Mouse (Mus musculus) erythroblast, adult 5-6 weeks (primary cell): Measurements from ENCODE around the gene Anapc15-ps. TPM values are rescaled to one million over a fixed set of nuclear protein-coding genes. Genes with fewer than 3 reads are reported as not detected.
A peak's percentile ranks its signal among the peaks of the same experiment; 100 is the strongest.

Experiments used
- ATAC-seq: replicated peaks from 2 replicates; pipeline ENCODE4 v1.8.0; 2016; ENCODE audit warnings: moderate number of reproducible peaks, mild to moderate bottlenecking, moderate TSS enrichment, inconsistent platforms; ENCODE audit not compliant: poor library complexity, low FRiP score, severe bottlenecking
- total RNA-seq, 2 experiments: library from RNA; stranded (forward) in 1 of 2; stranded (reverse) in 1 of 2; fragments of 150-400 nt in 1 of 2; fragments of 200-764, 138-1000 nt in 1 of 2; gene quantifications; 2 replicates each; pipeline versions ENCODE4 v1.2.3 to v1.2.4; 2015 to 2017; ENCODE audit warnings: low replicate concordance in 2 of 2

Anapc15-ps gene
- total RNA-seq, 2 experiments from 2014 or later: not detected

DNA sequence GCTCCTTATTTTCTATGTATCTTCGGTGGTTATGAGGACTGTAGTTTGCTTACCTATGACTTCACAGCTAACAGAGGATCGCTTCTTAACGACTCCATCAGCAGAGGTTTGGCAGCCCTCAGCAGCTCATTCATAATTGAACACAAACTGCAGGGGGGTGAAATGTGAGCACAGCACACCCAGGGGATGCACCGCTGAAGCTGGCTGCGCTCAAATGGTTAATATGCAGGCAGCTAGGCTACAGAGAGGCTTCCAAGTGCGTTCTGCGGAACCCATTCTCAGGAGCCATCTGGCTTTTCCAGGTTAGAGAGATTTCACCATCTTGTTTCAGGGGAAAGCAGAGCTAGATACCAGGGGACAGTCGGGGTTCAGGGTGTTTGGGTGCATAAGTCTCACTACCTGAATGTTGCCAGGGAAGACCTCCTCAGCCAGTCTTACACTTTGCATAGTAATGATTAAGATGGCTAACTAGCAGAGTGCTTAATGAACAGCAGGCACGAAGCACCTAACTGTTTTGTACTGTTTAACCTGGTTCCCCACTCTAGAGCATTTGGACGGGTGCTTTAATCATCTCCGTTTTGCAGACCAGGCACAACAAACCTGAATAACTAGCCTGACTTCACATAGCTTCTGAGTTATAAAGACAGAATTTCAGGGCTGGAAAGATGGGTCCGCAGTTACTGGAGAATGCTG is 21.5 kb upstream of the Anapc15-ps start:
- no peak for ATAC-seq

DNA sequence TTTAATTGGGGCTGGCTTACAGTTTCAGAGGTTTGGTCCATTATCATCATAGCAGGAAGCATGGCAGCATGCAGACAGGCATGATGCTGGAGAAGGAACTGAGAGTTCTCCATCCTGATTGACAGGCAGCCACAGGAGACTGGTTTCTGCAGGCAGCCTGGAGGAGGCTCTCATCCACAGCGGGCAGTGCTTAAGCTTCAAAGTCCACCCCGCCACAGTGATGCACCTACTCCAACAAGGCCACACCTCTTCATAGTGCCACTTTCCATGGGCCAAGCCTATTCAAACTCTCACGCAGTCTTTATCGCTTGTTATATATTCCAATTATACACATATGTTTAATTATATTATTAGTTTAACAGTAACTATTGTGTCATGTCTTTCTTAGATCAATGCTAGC is 18.1 kb upstream of the Anapc15-ps start:
- no peak for ATAC-seq

DNA sequence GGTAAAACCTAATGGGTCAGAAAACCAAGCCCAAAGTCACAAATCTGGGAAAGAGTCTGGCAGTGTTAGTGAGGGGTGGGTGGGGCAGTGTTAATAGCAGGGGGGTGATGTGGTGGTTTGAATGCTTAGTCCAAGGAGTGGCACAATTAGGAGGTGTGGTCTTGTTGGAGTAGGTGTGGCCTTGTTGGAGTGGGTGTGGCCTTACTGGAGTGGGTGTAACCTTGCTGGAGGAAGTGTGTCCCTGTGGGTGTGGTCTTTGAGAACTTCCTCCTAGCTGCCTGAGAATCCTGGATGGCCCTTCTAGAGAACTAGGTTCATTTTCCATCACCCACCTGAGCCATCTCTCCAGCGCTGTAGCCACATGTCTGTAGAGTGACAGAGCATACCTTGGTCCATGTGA is 16.6 kb upstream of the Anapc15-ps start:
- no peak for ATAC-seq

DNA sequence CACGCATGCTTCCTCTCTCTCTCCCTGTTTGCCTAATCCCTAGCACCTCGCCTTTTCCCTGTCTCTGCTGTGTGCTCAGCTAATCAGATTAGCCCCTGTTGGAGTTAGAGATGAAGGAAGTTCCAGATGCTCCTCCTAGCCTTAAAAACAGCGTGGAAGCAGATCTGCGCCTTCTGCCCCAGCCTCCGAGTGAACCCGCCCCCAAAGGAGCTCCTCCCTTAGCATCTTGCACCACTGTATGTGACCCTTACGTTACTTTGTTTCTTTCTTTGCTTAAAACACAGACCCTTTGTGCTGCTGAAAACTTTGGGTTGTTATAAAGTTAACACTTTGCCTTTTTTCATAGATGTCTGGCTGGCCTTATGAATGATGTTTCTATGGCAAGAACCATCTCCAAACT is 15.8 kb upstream of the Anapc15-ps start:
- ATAC-seq: no peak

DNA sequence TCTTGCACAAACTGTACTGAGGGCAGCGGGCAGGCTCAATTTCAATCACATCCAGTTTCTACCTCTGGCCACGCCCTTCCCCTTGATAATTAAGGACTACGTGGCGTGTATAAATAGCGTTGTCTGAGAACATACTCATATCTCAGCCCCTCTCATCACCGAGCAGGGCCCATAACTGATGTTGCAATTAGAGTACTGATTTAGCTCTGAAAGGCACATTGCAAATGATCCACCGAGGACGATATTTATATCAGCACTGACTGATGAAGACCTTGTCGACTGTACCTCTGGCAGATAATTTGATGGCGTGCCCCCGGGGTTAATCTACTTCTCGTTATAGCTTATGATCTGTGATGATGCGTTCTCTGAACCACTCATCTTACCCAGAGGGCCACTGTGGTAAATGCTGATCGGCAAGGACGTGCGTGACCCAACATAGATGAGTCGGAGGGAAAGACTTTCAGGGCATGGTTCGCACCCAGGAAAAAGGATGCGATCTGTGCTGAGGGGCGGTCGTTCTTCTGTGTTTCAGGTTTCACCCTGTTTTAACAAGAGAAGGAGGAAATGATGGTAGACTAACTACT is 14.4 kb upstream of the Anapc15-ps start:
- ATAC-seq: no peak

DNA sequence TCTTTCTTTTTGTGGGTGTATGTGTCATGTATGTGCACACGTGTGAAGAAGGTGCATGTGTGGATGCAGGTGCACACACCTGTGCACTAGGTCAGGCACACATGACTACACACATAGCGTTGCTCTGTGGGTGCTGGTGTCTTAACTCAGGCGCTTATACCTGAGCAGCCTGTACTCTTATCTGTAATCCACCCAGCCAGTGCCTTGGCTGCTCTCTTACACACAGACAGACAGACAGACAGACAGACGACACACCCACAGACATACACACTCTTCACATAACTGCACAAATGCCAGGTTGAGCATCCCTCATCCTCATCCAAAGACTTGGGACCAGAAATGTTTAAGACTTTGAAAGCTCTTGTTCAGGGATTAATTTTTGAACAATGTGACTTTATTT is 12.8 kb upstream of the Anapc15-ps start:
- ATAC-seq: no peak

DNA sequence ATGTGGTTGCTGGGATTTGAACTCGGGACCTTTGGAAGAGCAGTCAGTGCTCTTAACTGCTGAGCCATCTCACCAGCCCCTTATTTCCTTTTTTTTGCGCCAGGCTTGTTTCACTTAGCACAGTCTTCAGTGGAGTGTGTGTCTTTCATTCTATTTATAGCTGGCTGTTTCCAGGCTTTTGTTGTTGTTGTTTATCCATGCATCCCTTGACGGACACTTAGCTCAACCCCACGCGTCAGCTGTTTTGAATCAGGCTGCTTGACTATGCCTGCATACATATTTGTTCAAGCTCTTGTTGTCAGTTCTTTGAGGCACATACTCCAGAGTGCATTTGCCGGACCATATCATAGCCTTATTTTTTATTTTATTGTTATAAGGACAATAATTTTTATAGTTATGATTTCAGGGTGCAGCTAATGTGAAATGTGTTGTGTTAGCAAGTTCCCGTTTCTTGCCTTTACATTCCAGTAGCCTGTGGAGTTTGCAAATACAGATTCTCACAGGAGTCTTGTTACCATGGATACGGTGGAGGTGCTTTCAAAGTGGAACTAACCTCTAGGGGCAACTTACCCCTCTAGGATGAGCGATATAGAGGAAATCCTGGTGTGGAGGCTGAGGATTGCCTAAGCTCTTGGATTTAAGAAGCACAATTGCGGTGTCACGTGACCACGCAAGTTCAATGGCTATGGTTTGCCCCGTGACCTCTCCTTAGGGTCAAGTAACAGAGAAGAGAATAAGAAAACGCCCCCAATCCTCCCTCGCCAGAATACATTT is 11.7 kb upstream of the Anapc15-ps start:
- no peak for ATAC-seq

DNA sequence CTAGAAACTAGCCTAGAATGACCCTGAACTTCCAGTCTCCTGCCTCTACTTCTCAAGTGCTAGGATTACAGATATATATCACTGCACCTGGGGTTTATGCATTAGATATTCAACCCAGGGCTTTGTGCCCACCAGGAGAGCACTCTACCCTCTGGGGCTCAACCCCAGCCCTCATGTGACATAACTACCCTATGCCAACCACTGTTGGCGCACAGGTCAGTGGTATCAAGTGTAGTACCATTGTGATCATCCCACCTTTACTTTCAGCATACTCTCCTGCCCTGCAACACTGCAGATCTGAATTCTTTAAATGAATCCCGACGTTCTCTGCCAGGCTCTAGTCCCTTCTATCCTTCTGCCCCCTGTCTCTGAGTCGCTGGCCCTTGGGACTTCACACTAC is 11.0 kb upstream of the Anapc15-ps start:
- no peak for ATAC-seq

DNA sequence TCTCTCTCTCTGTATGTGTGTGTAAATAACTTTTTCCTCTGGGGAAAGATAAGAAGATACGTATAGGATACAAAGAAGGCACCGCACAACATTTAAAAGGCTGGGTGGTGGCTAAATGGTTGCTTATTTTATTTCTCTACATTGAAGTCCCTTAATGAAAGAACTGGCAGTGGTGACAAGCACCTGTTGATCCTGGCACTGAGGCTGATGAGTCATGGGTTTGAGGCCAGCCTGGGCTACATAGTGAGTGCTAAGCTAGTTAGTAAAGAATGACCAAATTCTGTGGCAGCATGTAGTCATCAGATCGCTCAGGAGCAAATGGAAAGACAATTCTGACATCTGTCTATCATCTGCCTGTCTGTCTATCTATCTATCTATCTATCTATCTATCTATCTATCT is 10.5 kb upstream of the Anapc15-ps start:
- no peak for ATAC-seq

DNA sequence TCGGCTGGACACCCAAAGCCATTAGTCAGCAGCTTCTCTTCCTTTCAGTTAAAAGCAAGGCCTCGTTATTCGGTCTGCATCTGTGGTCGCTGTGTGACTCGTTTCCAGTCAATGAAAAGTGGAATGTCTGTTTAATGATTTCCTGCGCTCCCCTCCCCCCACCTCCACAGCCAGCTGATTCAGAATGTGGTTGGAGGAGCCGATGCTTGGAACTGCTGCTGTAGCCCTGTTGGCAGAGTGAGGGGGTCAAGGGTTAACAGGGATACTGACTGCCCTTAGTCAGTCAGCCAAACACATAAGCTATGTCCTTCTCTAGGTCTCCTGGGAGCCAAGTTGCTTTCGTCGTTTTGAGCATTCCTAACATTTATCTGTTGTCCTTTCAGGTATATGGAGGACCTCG is 9.7 kb upstream of the Anapc15-ps start:
- no peak for ATAC-seq

DNA sequence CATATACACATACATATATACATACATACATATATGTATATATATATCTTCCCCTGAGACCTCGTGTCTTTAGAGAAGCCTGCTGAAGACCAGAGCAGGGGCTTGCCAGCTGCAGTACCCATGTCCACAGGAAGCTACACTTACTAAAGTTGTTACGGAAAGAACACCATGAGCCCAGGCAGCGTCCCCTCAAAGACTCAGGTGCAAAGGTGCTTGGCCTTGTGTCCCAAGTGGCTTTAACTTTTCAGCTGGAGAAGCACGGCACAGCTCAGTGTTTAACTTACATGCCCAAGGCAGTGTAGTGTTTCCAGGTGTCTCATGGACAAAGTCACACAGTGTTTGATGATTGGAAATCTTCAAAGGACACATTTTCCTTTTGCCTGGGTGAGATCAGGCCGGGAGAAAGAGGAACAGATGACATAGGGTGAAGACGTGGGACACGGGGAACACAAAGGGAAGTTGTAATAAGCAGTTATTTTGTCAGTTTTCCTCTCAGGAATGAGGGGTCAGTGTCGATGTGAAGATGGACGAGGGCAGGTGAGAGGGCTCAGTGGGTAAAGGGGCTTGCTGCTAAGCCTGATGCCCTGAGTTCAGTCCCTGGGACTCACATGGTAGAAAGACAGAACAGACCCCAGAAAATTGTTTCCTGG is 9.0 kb upstream of the Anapc15-ps start:
- no peak for ATAC-seq

DNA sequence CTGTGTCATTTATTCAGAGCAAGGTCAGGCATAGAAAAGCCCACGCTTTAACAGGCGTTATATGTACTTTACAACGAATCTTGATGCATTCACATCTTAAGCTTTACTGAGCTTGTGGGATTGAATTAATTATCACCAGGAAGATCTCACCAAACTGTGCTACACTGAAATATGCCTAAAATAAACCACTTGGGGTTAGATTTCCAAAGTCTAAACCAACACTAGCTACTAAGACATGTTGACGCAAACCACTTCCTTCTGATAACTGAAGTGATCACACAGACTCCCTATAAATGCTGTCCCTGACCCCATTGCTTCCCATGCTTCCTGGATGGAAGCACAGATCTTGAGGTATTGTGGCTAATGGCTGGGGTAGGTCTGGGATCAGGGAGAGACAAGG is 8.2 kb upstream of the Anapc15-ps start:
- ATAC-seq: no peak

DNA sequence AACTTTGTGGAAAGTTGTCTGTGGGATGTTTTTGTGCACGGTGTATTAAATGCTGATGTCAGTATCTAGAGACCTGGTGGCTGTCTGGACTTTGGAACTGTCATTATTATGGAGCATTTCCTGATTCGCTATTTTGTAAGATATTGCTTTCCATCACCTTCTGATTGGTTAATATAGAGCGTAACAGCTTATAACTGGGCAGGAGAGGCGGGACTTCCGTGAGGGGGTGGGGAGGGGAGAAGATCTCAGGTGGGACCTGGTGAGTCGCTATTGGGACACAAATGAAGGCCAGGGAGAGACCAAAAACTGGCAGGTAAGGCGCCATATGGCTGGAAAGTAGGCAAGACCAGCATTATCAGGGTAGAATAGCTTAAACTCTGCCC is 7.8 kb upstream of the Anapc15-ps start:
- ATAC-seq: peak; percentile 51

DNA sequence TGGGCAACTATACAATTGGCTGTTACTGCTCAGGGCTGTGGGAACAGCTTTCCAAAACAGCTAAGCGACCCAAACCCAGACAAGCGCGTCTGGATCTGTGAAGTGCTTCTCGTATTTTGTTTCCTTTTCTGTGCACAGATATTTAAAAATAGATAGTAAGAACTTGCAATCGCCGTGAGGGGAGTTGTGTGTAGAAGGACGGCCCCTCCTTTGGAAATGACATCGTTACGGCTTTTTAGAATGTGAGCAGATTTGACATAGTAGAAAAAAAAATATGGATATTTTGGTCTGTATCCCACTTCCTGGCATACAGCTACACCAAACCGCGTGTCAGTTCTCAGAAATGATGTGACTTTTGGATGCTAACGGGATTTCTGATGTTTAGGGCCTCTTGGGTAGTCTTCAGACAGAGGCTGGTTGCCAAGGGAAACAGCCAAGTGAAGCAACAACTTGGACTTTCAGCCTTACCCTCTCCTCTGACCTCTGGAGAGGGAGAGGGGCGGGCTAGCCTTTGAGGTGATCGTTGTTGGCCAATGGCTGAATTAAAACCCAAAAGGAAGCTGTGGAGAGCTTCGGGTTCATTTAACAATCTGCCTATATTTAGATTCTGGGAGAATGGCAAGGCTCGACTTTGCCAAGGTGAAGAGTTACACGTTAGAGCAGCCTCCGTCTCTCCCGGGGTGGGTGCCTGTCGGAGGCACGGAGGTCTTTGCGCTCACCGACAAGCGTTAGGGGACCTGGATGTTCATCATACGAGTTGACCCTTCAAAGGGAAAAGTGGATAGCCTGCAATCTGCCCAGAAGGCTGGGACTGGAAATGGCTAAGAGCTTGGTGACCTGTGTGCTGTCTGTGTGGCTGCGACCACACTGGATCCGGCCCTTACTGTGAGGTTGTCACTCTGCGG is 7.2 kb upstream of the Anapc15-ps start:
- ATAC-seq: no peak

DNA sequence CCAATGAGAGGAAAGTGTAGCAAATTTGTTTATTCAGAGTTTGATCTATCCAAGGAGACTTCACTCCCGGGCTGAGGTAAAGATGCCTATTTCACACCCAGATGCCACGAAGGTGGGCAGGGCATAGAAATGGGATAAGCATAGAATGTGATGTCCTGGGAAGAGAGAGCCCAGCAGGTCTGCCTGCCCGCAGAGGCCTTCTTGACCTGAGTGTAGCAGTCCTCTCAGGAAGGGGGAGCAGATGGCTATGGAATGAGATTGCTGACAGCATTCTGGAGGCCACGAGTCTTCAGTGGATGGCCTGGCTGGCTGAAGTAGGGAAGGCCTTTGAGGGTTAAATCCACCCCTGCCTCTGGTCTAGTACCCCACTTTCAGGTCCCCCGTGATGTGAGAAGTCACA is 5.9 kb upstream of the Anapc15-ps start:
- no peak for ATAC-seq

DNA sequence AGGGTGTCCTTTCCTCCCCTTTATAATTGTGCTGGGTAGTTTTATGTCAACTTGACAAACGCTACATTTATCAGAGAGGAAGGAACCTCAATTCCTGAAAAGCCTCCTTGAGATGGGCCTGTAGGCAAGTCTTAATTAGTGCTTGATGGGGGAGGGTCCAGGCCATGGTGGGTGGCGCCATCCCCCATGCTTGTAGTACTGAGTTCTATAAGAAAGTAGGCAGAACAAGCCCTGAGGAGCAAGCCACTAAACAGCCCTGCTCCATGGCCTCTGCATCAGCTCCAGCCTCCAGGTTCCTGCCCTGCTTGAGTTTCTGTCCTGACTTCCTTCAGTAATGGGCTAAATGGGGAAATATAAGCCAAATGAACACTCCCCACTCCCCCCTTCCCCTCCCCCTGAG is 5.4 kb upstream of the Anapc15-ps start:
- ATAC-seq: no peak

DNA sequence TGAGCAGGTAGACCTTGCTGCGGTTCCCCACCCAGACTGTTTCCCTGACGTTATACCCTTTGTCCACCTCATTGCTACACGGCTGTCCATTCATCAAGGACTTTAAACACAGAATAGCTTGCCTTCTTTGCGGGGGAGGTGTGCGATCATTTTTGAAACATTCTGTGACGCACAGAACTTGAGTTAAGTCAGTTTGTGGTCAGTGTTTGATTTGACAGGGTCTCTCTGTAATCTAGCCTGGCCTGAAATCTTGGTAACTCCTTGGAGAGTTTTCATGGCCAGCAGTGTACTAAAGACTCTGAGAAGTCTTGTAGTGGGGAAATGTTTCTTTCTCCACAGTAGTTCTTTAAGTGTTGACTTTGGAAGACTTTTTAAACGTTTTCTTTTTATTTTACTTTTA is 5.0 kb upstream of the Anapc15-ps start:
- no peak for ATAC-seq

DNA sequence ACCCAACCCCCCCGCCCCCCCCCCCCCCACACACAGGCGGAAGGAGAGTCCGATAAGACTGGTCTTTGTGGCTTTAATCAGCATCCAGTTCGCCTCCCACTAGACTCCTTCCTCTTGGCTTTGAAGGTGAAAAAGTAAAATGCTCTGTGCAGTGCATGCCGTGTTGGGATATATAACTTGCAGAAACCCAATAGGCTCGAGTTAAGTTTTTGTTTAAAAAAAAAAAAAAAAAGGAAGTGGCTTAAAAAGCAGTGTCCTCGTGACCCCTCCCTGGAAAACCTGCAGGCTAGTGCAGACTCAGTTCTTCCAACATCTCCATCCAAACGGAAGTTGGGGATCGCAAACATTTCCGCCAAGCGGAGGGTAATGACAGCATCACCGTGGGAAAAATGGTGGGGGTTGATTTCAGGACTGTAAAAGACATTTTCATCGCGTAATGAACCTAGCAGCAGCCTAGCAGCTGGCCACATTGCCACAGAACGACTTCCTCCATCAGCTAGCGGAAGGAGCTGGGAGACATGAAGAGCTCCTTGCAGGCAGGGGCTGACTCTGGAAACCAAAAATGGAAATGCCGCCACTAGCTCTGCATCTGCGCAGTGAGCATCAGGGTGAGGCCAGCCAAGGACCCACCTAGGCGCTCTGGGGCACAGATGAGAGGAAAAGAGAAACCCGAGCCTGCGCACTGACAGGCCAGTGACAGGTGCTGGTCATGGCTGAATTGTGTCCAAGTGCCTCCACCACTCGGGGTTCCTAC is 4.3 kb upstream of the Anapc15-ps start:
- peak; percentile 66; the same call in 1 of the 2 replicates for ATAC-seq

DNA sequence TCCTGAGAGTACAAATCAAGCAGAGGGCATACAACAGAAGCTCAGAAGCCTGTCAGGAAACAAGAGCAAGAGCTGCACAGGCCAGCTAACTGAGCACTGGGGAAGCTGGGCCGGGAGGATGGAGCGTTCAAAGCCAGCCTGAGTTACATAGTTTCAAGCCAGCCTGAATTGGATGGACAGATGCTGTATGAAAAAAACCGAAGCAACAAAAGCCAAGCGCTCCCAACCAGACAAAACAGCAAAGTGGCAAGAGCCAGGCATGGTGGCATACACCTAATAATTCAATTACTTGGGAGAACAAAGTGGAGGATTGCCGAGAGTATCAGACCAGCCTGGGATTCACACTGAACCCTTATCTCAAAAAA is 3.7 kb upstream of the Anapc15-ps start:
- no peak for ATAC-seq
